Mouse (Mus musculus): ENCODE results near the gene Praf2.
"Not testable (repeated sequence)": the region's sequence is repeated elsewhere in the genome, so short reads cannot be mapped to it uniquely, and the experiment has no call there.

The Praf2 gene

DNA sequence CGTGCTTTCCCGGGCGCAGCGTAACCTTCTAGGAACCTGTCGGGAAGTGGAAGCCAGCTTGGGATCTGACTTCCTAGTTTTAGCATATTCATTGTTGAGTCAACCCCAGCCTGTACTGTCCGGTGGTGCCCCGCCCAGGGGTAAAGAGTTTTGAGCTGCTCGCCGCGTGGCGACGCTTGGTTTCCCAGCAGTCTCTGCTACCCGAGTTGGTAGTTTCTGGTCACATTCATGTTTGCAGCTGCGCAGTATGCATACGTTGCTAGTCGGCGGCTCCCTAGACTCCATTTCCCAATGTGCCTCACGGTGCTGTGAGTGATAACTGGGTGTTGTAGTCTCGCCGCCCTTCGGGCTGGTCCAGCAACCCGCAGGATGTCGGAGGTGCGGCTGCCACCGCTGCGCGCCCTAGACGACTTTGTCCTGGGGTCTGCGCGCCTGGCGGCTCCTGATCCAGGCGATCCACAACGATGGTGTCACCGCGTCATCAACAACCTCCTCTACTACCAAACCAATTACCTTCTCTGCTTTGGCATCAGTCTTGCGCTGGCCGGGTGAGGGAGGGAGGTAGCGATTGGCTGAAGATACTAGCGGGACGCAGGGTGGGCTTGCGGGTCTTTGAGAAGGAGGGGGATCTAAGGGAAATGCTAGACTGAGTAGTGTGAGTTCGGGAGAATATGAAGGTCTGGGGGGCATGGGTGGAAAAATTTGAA, at the start of gene Praf2:
Gene Praf2, plus strand, starts transcription at position 225 of the 707 bp plus-strand sequence.
- peak; percentile 53 for DNase-seq (ENCODE audit: low spot score)

DNA sequence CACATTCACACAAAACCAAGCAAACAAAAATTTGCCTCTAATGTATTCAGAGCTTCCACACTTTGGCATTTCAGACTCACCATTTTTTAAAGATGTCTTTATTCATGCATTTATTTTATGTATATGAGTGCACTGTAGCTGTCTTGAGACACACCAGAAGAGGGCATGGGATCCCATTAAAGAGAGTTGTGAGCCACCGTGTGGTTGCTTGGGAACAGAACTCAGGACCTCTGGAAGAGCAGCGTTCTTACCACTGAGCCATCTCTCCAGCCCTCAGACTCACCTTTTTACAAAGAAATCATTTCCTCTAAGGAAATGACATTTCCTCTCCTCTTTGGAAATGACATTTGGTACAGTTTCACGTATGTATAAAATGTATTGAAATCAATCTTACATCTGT, 49.3 kb upstream of the Praf2 start:
- no peak for DNase-seq (ENCODE audit: low spot score)

GRCm38 (mm10) chrX:7679405-7680056, 48.7 kb upstream of the Praf2 start:
- DNase-seq (ENCODE audit: low spot score), result peak; percentile 83

DNA sequence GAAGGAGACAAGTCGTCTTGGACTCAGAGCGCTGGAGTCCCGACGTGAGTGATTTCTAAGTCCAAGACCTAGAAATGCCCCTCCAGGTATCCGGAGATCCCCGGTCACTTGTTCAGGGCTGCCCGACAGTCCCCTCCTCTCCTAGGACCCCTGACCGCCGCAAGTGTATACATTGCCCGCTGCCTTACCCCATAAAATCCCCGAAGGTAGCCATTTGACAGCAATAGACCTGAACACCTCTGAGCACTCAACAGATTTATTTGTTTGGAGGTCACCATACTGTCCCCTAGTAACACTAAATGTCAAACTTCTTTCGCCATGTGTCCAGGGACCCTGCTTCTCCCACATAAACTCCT, 48.2 kb upstream of the Praf2 start:
- no peak for DNase-seq (ENCODE audit: low spot score)

GRCm38 (mm10) chrX:7680864-7681263, 47.4 kb upstream of the Praf2 start, which contains the start of gene Magix:
Gene Magix (minus strand): TSS chrX:7681251.
- no peak for DNase-seq (ENCODE audit: low spot score)

DNA sequence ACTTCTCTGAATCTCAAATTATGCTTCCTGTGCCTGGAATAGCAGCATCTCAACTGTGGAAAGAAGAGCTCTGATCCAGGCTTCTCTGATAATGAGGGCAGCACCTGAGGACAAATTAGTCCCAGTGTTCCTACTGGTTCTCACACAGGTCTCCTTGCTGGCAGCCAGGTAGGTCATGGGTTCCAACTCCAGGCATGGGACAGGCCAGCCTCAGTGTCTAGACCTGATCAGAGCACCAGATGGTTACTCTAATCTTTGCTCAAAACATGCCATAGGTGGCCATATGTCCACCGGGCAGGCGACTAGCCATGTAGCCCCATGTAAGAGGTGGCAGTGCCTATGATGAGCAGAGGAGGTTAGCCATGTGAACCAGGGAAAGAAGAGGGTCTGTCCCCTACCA, 39.9 kb upstream of the Praf2 start:
- no peak for DNase-seq (ENCODE audit: low spot score)

GRCm38 (mm10) chrX:7690486-7690885, 37.8 kb upstream of the Praf2 start:
- no peak for DNase-seq (ENCODE audit: low spot score)

DNA sequence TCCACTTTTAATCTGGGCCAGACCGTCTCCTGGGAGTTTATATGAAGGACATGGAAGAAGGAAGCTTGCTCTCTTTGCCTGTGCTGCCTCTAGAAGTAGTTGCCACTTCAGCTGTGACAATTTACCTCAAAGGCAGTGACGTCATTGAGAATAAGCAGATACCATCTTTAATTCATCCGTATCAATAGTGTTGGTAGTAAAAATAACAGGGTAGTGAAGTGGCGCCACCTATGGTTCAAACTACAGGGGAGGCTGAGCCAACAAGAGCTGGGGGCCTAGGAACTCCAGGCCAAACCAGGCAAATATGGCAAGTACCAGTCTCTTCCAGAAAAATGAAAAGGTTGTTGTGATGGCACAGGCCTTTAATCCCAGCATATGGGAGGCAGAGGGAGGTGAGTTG, 35.4 kb upstream of the Praf2 start:
- no peak for DNase-seq (ENCODE audit: low spot score)

DNA sequence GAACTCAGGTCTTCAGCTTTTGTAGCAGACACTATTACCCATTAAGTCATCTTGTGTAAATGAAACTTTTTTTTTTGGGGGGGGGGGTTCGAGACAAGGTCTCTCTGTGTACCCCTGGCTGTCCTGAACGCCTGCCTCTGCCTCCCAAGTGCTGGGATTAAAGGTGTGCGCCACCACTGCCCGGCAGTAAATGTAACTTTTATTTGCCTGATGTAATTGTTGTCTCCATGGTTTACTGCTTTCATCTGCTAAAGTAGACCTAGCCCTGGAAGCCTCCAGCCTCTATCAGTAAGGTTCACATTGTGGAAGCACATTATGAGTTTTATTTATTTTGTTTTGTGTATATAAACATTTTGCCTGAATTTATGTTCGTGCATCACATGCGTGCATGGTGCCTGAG, 31.7 kb upstream of the Praf2 start:
- DNase-seq (ENCODE audit: low spot score), result no peak

DNA sequence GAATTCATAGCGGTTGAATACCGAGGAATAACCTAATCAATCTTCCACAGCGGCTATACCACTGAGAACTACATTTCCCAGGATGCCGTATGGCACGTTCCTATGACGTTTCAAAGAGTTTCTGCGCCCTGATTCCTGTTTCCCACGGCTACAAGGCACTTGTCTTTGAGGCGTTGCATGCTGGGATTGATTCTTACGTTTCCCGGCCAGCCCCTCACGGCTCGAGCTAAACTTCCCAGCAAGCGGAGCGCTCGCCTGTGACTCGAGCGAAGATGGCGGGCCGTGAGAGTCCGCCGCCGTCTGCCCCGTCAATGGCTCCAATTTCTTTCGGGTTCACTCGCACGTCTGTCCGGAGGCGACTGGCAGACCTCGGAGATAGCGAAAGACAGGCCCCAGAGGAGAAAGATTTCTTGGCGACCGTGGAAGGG, 31.3 kb upstream of the Praf2 start, which contains the start of gene Gpkow:
Gene Gpkow, plus strand, starts transcription at position 178 of the 428 bp plus-strand sequence.
- DNase-seq (ENCODE audit: low spot score), result peak; percentile 38

- DNase-seq (ENCODE audit: low spot score), result not testable (repeated sequence)
These were observed 14.5 kb upstream of the Praf2 start for GRCm38 (mm10) chrX:7713764-7714134.

GRCm38 (mm10) chrX:7714135-7714899, 13.9 kb upstream of the Praf2 start, which contains the start of gene Wdr45:
Gene Wdr45 (plus strand): TSS chrX:7714333.
- peak; percentile 73 for DNase-seq (ENCODE audit: low spot score)

DNA sequence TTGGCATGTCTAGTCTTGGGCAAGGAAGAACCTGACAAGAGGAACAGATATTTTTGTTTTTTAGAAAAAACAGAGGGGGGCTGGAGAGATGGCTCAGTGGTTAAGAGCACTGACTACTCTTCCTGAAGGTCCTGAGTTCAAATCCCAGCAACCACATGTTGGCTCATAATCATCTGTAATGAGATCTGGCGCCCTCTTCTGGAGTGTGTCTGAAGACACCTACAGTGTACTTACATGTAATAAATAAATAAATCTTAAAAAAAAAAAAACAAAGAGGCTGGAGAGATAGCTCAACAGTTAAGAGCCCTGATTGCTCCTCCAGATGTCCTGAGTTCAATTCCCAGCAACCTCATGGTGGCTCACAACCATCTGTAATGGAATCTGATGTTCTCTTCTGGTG, 12.2 kb upstream of the Praf2 start:
- not testable (repeated sequence) for DNase-seq (ENCODE audit: low spot score)

- DNase-seq (ENCODE audit: low spot score), result peak; percentile 46
These were observed 6.5 kb upstream of the Praf2 start, which contains the start of gene Gm45208 for GRCm38 (mm10) chrX:7721514-7722281. Gene Gm45208 (plus strand): TSS chrX:7722245.

- no peak for DNase-seq (ENCODE audit: low spot score)
These were observed 6.0 kb upstream of the Praf2 start for GRCm38 (mm10) chrX:7722282-7722611.

GRCm38 (mm10) chrX:7722691-7723090, 5.5 kb upstream of the Praf2 start:
- no peak for DNase-seq (ENCODE audit: low spot score)

- no peak for DNase-seq (ENCODE audit: low spot score)
These were observed 4.1 kb upstream of the Praf2 start for GRCm38 (mm10) chrX:7724135-7724534.

DNA sequence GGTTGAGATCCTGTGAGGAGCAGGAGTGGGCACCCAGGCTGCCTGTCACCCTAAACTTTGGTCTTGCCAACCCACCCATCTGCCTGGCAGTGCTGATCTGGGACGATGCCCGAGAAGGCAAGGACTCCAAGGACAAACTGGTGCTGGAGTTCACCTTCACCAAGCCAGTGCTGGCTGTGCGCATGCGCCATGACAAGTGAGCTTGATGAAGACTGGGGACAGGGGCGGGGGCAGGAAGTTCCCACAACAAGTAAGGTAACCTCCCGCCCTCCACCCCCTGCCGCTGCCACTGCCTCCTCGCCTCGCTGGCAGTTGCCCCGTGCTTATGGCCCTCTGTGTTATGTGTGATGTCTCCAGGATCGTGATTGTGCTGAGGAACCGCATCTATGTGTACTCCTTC, 2.4 kb upstream of the Praf2 start:
- DNase-seq (ENCODE audit: low spot score), result no peak

DNA sequence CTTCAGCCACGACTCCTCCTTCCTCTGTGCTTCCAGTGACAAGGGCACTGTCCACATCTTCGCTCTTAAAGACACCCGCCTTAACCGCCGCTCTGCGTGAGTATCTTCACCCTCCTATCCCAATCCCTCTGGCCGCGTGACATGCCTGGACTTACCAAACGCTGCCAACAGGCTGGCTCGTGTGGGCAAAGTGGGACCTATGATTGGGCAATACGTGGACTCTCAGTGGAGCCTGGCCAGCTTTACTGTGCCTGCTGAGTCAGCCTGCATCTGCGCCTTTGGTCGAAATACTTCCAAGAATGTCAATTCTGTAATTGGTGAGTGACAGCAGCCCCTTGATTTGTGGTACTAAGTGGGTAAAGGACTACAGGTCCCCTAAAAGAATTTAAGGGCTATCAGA, 1.1 kb upstream of the Praf2 start:
- DNase-seq (ENCODE audit: low spot score), result no peak

- DNase-seq (ENCODE audit: low spot score), result no peak
These were observed 655 bp downstream of the Praf2 start for GRCm38 (mm10) chrX:7728922-7729265.

- peak; percentile 45 for DNase-seq (ENCODE audit: low spot score)
These were observed 5.4 kb downstream of the Praf2 start for GRCm38 (mm10) chrX:7733571-7734156.

Data from ovary, postnatal 14 days (tissue).